In the genomic region with DNA sequence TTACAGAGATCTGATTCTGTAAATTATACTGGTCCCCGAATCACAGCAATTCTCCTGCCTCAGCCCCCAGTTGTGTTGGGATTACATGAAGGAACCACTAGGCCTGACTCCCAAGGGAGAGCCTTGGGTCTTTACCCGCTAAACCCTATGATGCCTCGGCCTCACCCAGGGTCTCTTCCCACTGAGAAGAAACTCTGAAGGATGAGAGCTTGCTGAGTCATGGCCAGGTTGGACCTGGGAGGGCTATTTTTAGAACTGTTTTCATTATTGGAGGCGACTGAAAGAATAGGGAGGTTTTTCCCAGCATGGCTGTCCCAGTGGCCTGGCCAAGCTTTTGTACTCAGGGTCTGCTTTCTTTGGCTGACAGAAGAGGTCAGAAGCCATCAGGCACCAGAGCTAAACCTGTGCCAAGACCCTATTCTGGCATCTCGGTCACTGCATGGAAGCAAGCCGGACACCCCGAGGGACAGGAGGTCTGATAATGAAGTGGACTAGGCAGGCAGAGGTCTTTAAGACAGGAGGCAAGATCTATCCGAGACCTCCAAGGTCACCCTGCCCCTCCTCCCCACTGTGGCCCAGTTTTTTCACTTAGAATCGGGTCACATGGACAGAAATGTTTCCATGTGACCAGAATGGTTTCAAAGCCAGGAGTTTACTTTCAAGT, we compare ENCODE assay signal across 20 mouse cellular contexts. TPM values are rescaled to one million over a fixed set of nuclear protein-coding genes. Genes with fewer than 3 reads are reported as not detected.
DNase-seq lines count a peak whose midpoint lies in the region; ATAC-seq and TF ChIP-seq lines count a peak whose summit lies in the region.
"Had no signal": no experiment of that assay in that cellular context is flagged by ENCODE, and none has a peak within 500 bp of the region (broad histone marks: within the 10 kb centered on the region; RNA-seq: fewer than 3 reads in every experiment).

No protein-coding gene starts in this region.

- no peaks in the 10 kb centered on the region for H3K9me3 ChIP-seq in forebrain, embryonic 10.5 days
- H3K9me3 ChIP-seq in forebrain, embryonic 13.5 days (replicated peaks): no peaks in the 10 kb centered on the region
- H3K9me3 ChIP-seq: embryonic facial prominence, embryonic 15.5 days; forebrain, embryonic 15.5 days; G1E; hindbrain, embryonic 13.5 days; neural tube, embryonic 13.5 days had no signal

- no peak overlapping the region for H3K9ac ChIP-seq in heart, adult 2 months (ENCODE audit: low read depth, low read length)
- no peak overlapping the region for H3K9ac ChIP-seq in forebrain, embryonic 13.5 days
- H3K9ac ChIP-seq: embryonic facial prominence, embryonic 15.5 days; forebrain, embryonic 15.5 days; hindbrain, embryonic 13.5 days; neural tube, embryonic 13.5 days had no signal

- no peak for DNase-seq in gastrocnemius, adult 2 months
- DNase-seq in gastrocnemius, postnatal 25 days: no peak
- DNase-seq in ovary, adult 18-20 months (ENCODE audit: low spot score): peak; percentile 36
- no peak for DNase-seq in ovary, postnatal 10 days (ENCODE audit: low spot score)
- peak; percentile 50 to 59 for DNase-seq in heart, adult 2 months
- DNase-seq in kidney, postnatal 25 days: peak; percentile 43 to 64
- no peak for DNase-seq in forebrain, embryonic 10.5 days (ENCODE audit: extremely low spot score, low spot score)
- DNase-seq: gastrocnemius, postnatal 36 days; left cerebral cortex, postnatal 4 days; right cerebral cortex, postnatal 14 days; thymus, postnatal 25 days had no signal

- intact Hi-C loops in gastrocnemius, adult 2 months (cut with DNase I): loop anchor here (10.0 kb wide), 1 partner anchor 198 kb away; no protein-coding TSS in a partner anchor
- intact Hi-C loops in heart, adult 2 months (cut with DNase I): loop anchor here (2.0 to 5.0 kb wide), 3 partner anchors 65 to 200 kb away; a partner anchor contains a TSS

- H3K36me3 ChIP-seq in heart, adult 2 months (ENCODE audit: control insufficient read depth, insufficient read depth, low read length): no peaks in the 10 kb centered on the region
- H3K36me3 ChIP-seq in forebrain, embryonic 10.5 days (replicated peaks): no peaks in the 10 kb centered on the region
- H3K36me3 ChIP-seq in forebrain, embryonic 13.5 days (ENCODE audit: poor library complexity, severe bottlenecking): no peaks in the 10 kb centered on the region
- H3K36me3 ChIP-seq: embryonic facial prominence, embryonic 15.5 days; forebrain, embryonic 15.5 days; G1E; hindbrain, embryonic 13.5 days; neural tube, embryonic 13.5 days had no signal

- ATAC-seq in forebrain, embryonic 13.5 days: no peak
- ATAC-seq: forebrain, embryonic 15.5 days had no signal

- TF ChIP-seq CTCF in gastrocnemius, adult 2 months (IDR thresholded peaks at IDR 0.05): no peak
- TF ChIP-seq CTCF in heart, adult 2 months (IDR thresholded peaks at IDR 0.05): no peak

- H3K79me2 ChIP-seq in heart, adult 2 months (replicated peaks; ENCODE audit: control insufficient read depth, insufficient read depth, low read length): no peaks in the 10 kb centered on the region

- H3K4me2 ChIP-seq in forebrain, embryonic 13.5 days: no peak overlapping the region
- H3K4me2 ChIP-seq: embryonic facial prominence, embryonic 15.5 days; forebrain, embryonic 15.5 days; hindbrain, embryonic 13.5 days; neural tube, embryonic 13.5 days had no signal

- TF ChIP-seq POLR2A in heart, adult 2 months (IDR thresholded peaks at IDR 0.05; ENCODE audit: insufficient read depth, low read depth, low read length): no peak

- WGBS in heart, adult 2 months: 34% methylated on average over 9 of the region's 9 CpGs
- 84% methylated on average over 9 of the region's 9 CpGs for WGBS in forebrain, embryonic 10.5 days
- 81% methylated on average over 9 of the region's 9 CpGs for WGBS in forebrain, embryonic 13.5 days

- no peaks in the 10 kb centered on the region for H3K27me3 ChIP-seq in heart, adult 2 months (ENCODE audit: control insufficient read depth, insufficient read depth, low read length)
- peaks cover 10% of the 10 kb centered on the region for H3K27me3 ChIP-seq in forebrain, embryonic 10.5 days (ENCODE audit: poor library complexity, severe bottlenecking)
- H3K27me3 ChIP-seq in forebrain, embryonic 13.5 days: no peaks in the 10 kb centered on the region
- H3K27me3 ChIP-seq: embryonic facial prominence, embryonic 15.5 days; forebrain, embryonic 15.5 days; hindbrain, embryonic 13.5 days; neural tube, embryonic 13.5 days had no signal

- no peak for TF ChIP-seq EP300 in heart, adult 2 months (IDR thresholded peaks at IDR 0.05; ENCODE audit: insufficient read depth, low read depth, low read length)

- H3K4me3 ChIP-seq in gastrocnemius, adult 2 months: no peak overlapping the region
- H3K4me3 ChIP-seq in heart, adult 2 months: no peak overlapping the region
- H3K4me3 ChIP-seq in forebrain, embryonic 10.5 days: no peak overlapping the region
- H3K4me3 ChIP-seq in forebrain, embryonic 13.5 days: no peak overlapping the region
- H3K4me3 ChIP-seq: embryonic facial prominence, embryonic 15.5 days; forebrain, embryonic 15.5 days; hindbrain, embryonic 13.5 days; neural tube, embryonic 13.5 days had no signal

- peaks cover 17% of the 10 kb centered on the region for H3K4me1 ChIP-seq in heart, adult 2 months (ENCODE audit: control insufficient read depth, insufficient read depth, low read length)
- peaks cover 21% of the 10 kb centered on the region for H3K4me1 ChIP-seq in forebrain, embryonic 10.5 days
- no peaks in the 10 kb centered on the region for H3K4me1 ChIP-seq in forebrain, embryonic 13.5 days
- H3K4me1 ChIP-seq: hindbrain, embryonic 13.5 days; neural tube, embryonic 13.5 days had no signal

- peak overlapping the region; percentile 53 for H3K27ac ChIP-seq in gastrocnemius, adult 2 months
- H3K27ac ChIP-seq in heart, adult 2 months: peak overlapping the region; percentile 10
- H3K27ac ChIP-seq in forebrain, embryonic 10.5 days: no peak overlapping the region
- H3K27ac ChIP-seq in forebrain, embryonic 13.5 days: no peak overlapping the region
- H3K27ac ChIP-seq: embryonic facial prominence, embryonic 15.5 days; forebrain, embryonic 15.5 days; hindbrain, embryonic 13.5 days; neural tube, embryonic 13.5 days had no signal

RNA-seq across cellular contexts. Expression of a gene that starts 10.8 kb away (rescaled TPM):
- 1 to 10 TPM in 1 of 2 experiments, under 1 TPM in 1; 0.86 to 1.0 TPM for total RNA-seq in gastrocnemius, adult 2 months (2021)
- total RNA-seq in gastrocnemius, postnatal 25 days (2021): 1 to 10 TPM; 2.8 to 3.0 TPM
- total RNA-seq in heart, adult 2 months (2021): under 1 TPM; 0.55 to 0.63 TPM
- polyA plus RNA-seq in heart, adult 2 months (2012; rRNA removed): 1.1 and 2.6 TPM in 2 replicates
- polyA plus RNA-seq in forebrain, embryonic 10.5 days (2016; fragmentation: Nextera tagmentation; extraction: Ambion mirVana): 0.20 and 0.27 TPM in 2 replicates
- 0.55 and 0.63 TPM in 2 replicates for polyA plus RNA-seq in forebrain, embryonic 13.5 days (2015; fragmentation: Nextera tagmentation; extraction: Ambion mirVana)
- total RNA-seq: common myeloid progenitor, adult 5-6 weeks; megakaryocyte progenitor cell, adult 5-6 weeks had no signal
- polyA plus RNA-seq: G1E had no signal

RNA-seq across cellular contexts. Expression of a gene that starts 38.5 kb away (rescaled TPM):
- not detected for total RNA-seq in gastrocnemius, adult 2 months (2021)
- total RNA-seq in gastrocnemius, postnatal 25 days (2021): not detected
- total RNA-seq in heart, adult 2 months (2021): not detected
- 0.14 and 0.41 TPM in 2 replicates for polyA plus RNA-seq in heart, adult 2 months (2012; rRNA removed)
- not detected in 2 replicates for polyA plus RNA-seq in forebrain, embryonic 10.5 days (2016; fragmentation: Nextera tagmentation; extraction: Ambion mirVana)
- polyA plus RNA-seq in forebrain, embryonic 13.5 days (2015; fragmentation: Nextera tagmentation; extraction: Ambion mirVana): not detected in 2 replicates
- total RNA-seq: common myeloid progenitor, adult 5-6 weeks; gastrocnemius, postnatal 36 days; left cerebral cortex, postnatal 4 days; megakaryocyte progenitor cell, adult 5-6 weeks; midbrain, postnatal 0 days had no signal
- polyA plus RNA-seq: embryonic facial prominence, embryonic 15.5 days; forebrain, embryonic 15.5 days; hindbrain, embryonic 13.5 days; midbrain, postnatal 0 days; neural tube, embryonic 13.5 days had no signal

RNA-seq across cellular contexts. Expression of a gene that starts 40.5 kb away (rescaled TPM):
- total RNA-seq in gastrocnemius, adult 2 months (2021): 10 to 100 TPM; 42.0 to 51.2 TPM
- total RNA-seq in gastrocnemius, postnatal 25 days (2021): 10 to 100 TPM; 53.1 to 59.0 TPM
- 10 to 100 TPM; 77.2 to 84.1 TPM for total RNA-seq in heart, adult 2 months (2021)
- polyA plus RNA-seq in heart, adult 2 months (2012; rRNA removed): 107 and 148 TPM in 2 replicates
- polyA plus RNA-seq in forebrain, embryonic 10.5 days (2016; fragmentation: Nextera tagmentation; extraction: Ambion mirVana): 209 and 223 TPM in 2 replicates
- 254 and 265 TPM in 2 replicates for polyA plus RNA-seq in forebrain, embryonic 13.5 days (2015; fragmentation: Nextera tagmentation; extraction: Ambion mirVana)

Comparison
In these comparisons a context has a peak if more than half of its experiments do, and no peak if none do; other contexts are left out.
1. DNase-seq: peak in ovary, adult 18-20 months (single experiment), heart, adult 2 months (2 of 2) and kidney, postnatal 25 days (2 of 2); none in gastrocnemius, adult 2 months (single experiment), gastrocnemius, postnatal 25 days (single experiment), ovary, postnatal 10 days (single experiment) and forebrain, embryonic 10.5 days (single experiment).
2. H3K27ac ChIP-seq: peak in gastrocnemius, adult 2 months (single experiment) and heart, adult 2 months (single experiment); none in forebrain, embryonic 10.5 days (single experiment) and forebrain, embryonic 13.5 days (single experiment).